Mouse (Mus musculus) heart, adult 11 months (tissue): ENCODE data around the gene Scgb2b7.
"Not testable (repeated sequence)": the region's sequence is repeated elsewhere in the genome, so short reads cannot be mapped to it uniquely, and the experiment has no call there.

Experiments
- DNase-seq: peaks from one replicate; pipeline ENCODE4 v3.0.0; 2022

The Scgb2b7 gene

GRCm38 (mm10) chr7:31705657-31706056 is at the start of gene Scgb2b7:
Scgb2b7 (minus strand) TSS chr7:31705757.
- not testable (repeated sequence) for DNase-seq

GRCm38 (mm10) chr7:31712365-31712764 is 6.8 kb upstream of the Scgb2b7 start, which contains the start of gene Scgb1b7:
Scgb1b7 (plus strand) TSS chr7:31712665.
- not testable (repeated sequence) for DNase-seq
